Mouse (Mus musculus) frontal cortex, postnatal 10 days (tissue): ENCODE measurements at regions not wholly inside any gene's neighbourhood (a gene's known extent, or its start where the extent isn't known, plus 50 kb on each side); places are given as distances from the start of the nearest gene placed in this dataset.

Experiments
- DNase-seq, 2 experiments: peaks; one replicate each; pipeline ENCODE4 v3.0.0; 2022; ENCODE audit warnings: low spot score in 2 of 2, mixed read lengths in 1 of 2

DNA sequence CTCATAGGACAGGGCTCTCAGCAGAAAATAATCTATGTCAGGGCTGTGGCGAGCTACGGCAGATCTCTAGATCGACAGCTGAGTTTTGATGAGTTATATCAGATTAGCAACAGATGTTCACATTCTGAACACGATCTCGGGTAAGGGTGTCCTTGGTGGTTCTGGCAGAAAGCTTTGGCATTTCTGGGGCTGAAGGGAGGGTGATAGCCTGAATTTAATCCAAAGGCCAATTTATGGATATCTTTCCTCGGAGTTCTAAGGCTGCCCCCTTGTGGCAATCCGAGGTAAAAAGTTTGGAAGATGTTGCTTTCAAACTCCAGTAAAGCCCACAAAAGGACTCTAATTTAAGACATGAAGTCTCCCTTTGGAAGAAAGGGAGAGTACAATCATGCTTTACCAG lies 101.3 kb upstream of the Luzp2 start:
- peak; percentile 5 to 37 for DNase-seq

DNA sequence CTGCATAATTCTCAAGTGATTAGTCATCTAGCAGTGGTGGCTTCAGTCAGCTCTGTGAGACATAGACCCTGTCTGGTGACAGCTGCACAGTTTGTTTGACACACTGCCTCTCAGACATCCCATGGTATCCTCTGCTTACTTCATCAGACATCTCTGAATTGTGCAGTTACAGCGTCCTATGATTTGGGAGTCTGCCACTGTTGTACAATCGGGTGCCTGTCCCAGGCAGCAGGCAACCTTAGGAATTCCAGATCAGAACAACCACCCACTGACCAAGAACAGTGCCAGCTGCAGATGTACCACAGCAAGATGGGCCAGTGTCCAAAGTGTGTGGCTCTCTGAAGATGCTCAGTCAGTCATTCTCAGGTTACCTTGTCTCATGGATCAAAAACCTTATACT lies 100.4 kb upstream of the Luzp2 start:
- peak; percentile 5 to 6 for DNase-seq

DNA sequence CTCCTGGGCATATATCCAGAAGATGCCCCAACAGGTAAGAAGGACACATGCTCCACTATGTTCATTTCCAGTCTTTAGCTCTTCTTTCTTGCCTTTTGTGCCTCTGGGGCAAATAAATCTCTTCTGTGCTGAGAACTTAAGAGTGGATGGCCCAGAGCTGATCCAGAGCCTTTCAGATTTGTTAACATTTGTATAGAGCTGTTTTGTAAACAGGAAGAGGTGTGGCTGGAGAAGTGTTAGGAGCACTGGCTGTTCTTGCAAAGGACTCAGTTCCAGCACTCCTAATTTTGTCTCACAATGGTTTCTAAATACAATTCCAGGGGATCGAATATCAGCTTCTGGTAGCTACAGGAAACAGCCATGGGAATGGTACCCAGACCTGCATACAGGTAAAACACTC lies 68.0 kb upstream of the Luzp2 start:
- no peak for DNase-seq

DNA sequence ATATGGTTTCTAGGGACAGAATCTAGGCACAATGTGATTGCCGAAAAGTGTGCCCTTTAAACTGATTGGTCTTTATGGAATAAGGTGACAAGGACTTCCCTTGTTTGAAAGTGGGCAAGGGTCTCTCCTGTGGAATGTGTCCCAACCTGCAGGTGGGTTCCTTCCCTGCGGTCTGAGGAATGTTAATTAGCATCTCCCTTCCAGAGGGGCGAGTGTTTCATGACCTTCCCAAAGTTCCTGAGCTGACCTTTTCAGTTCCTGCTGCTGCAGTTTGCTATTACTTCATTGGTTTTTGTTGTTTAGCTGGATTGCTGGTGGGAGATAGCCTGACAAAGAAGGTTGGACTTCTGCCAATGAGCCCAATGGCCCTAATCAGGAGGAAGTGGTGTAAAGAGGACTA lies 66.6 kb upstream of the Luzp2 start:
- no peak for DNase-seq

DNA sequence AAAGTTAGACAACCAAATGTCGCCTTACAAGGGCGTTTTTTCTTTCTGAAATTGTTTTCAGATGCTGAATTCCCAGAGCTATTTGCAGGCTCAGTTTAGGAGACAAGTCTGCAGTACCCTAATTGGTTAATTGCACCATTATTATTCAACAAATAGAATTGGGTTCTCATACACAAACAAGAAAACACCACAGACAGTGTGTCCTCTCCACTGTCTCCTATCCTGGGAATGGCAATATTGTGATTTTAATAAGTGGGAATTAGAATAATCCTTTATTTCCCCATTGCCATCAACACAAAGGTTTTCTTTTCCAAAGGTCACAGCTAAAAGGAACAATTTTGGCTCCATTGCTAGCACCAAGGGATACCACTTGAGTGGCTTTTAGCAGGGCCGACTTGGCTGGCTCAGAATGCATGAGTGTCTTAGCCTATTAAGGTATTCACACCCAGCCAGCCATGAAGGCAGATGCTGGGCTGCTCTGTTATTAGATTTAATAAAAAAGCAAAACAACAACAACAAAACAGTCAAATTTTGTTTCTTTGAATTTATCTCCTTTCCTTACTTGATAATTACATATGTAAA lies 53.3 kb upstream of the Luzp2 start:
- DNase-seq, result no peak

DNA sequence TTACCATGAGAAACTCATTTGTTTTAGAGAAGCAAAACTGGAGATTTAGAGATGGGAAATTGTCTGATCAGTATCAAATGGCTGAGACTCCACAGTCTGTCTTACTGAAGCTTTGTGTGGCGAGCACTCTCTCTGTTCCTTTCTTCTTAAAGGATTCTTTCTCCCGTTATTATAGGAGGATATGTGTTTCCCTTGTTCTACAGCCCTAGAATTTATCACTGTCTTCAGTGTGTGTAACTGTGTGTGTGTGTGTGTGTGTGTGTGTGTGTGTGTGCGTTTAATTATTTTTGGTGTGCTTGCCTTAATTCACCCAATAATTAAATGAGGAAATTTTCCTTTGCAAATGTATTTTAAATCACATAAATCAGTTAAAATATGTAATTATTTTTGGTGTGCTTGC lies 52.7 kb upstream of the Luzp2 start:
- DNase-seq, result no peak

DNA sequence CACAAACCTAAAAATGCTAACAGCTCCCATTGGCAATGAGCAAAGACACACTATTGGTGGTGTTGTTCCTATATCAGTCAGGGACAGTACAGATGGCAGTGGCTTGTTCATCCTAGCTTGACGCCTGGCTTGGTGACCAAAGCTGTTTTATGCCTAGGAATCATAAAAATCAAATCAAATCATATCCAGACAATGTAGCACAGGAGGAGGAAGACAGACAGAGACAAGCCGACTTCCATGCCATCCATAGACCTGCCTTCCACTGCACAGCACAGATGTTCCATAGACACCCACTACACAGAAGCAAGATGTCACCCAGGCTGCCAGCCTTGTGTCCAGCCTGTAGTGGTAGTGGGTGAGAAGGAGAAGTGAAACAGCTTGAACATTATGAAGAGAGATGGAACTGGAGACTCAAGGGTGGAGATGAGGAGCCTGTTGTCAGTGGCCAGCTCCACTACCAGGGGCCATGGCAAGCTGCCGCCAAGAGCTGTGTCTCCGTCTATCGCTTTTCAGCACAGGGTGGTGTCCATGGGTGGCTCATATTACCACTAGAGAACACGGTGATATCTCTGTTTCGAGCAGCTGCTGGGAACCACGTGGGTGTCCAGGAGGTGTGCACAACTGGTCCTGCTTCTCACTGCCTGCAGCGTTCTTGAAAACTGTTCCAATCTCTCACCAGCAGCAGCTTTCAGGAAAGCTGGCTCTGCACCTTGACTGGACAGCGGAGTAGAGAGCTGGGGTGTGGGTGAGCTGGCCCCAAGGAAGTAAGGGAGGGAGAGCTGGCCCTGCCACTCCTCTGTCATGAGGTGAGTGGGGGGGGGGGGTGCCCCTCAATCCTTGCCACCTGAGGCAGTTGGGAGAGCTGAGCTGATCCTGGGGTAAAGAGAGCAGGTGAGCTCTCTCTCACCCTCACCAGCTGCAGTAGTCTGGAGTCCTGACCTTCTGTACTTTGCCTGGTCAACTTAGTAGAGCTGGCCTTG lies 51.5 kb upstream of the Luzp2 start:
- DNase-seq, result no peak
